Mouse (Mus musculus): ENCODE results near the gene Tubgcp6. TPM values are rescaled to one million over a fixed set of nuclear protein-coding genes. Genes with fewer than 3 reads are reported as not detected.

Tubgcp6 gene
- polyA plus RNA-seq, 2 experiments: 6.3 to 12.0 TPM

- WGBS (ENCODE audit: insufficient replicate concordance): 67% methylated on average over 12 of the region's 12 CpGs
- no peak overlapping the region for H3K27ac ChIP-seq
- no peak overlapping the region for H3K4me2 ChIP-seq (ENCODE audit: low read depth)
- DNase-seq (ENCODE audit: low read depth in 3 of 3, low spot score in 3 of 3) (no peak), ATAC-seq (ENCODE audit: insufficient read depth) (no peak)
- H3K9ac ChIP-seq (replicated peaks): no peak overlapping the region
- H3K9me3 ChIP-seq (ENCODE audit: control insufficient read depth, low read length): no peaks in the 10 kb centered on the region
- no peaks in the 10 kb centered on the region for H3K36me3 ChIP-seq (replicated peaks; ENCODE audit: control insufficient read depth, insufficient read depth, low read depth)
- peaks cover 39% of the 10 kb centered on the region for H3K27me3 ChIP-seq (ENCODE audit: control insufficient read depth, insufficient read depth, low read length)
- H3K4me1 ChIP-seq (replicated peaks; ENCODE audit: control insufficient read depth in 2 of 2, insufficient read depth in 2 of 2, low read length in 1 of 2): no peaks in the 10 kb centered on the region
- H3K4me3 ChIP-seq (ENCODE audit: insufficient read depth in 1 of 2, low read depth in 2 of 2, low read length in 2 of 2): no peak overlapping the region
- no peak for TF ChIP-seq EP300 (IDR thresholded peaks at IDR 0.05; ENCODE audit: low read depth)
- TF ChIP-seq CTCF (IDR thresholded peaks at IDR 0.05; ENCODE audit: low read depth): no peak
These were observed 62.0 kb downstream of the Tubgcp6 start for GRCm38 (mm10) chr15:89060811-89061460.

GRCm38 (mm10) chr15:89060032-89060681 is 62.8 kb downstream of the Tubgcp6 start:
- H3K4me3 ChIP-seq (ENCODE audit: insufficient read depth in 1 of 2, low read depth in 2 of 2, low read length in 2 of 2): peak overlapping the region; percentile 3 to 33; a peak in 3 of 4 replicates
- peak overlapping the region; percentile 21 for H3K4me2 ChIP-seq (ENCODE audit: low read depth)
- no peaks in the 10 kb centered on the region for H3K4me1 ChIP-seq (replicated peaks; ENCODE audit: control insufficient read depth in 2 of 2, insufficient read depth in 2 of 2, low read length in 1 of 2)
- H3K36me3 ChIP-seq (replicated peaks; ENCODE audit: control insufficient read depth, insufficient read depth, low read depth): no peaks in the 10 kb centered on the region
- no peak for TF ChIP-seq CTCF (IDR thresholded peaks at IDR 0.05; ENCODE audit: low read depth)
- TF ChIP-seq EP300 (IDR thresholded peaks at IDR 0.05; ENCODE audit: low read depth): no peak
- H3K9me3 ChIP-seq (ENCODE audit: control insufficient read depth, low read length): no peaks in the 10 kb centered on the region
- H3K27me3 ChIP-seq (ENCODE audit: control insufficient read depth, insufficient read depth, low read length): peaks cover 39% of the 10 kb centered on the region
- WGBS (ENCODE audit: insufficient replicate concordance): 3% methylated on average over 42 of the region's 48 CpGs
- DNase-seq (ENCODE audit: low read depth in 3 of 3, low spot score in 3 of 3): no peak
- no peak overlapping the region for H3K9ac ChIP-seq (replicated peaks)
- H3K27ac ChIP-seq: no peak overlapping the region
- ATAC-seq (ENCODE audit: insufficient read depth): no peak

- H3K9ac ChIP-seq (replicated peaks): no peak within 1 kb of the TSS
- H3K9me3 ChIP-seq (ENCODE audit: control insufficient read depth, low read length): no peaks in the 10 kb centered on the region
- peak within 1 kb of the TSS; percentile 21 for H3K4me2 ChIP-seq (ENCODE audit: low read depth)
- peak within 1 kb of the TSS; percentile 3 to 33; a peak in 3 of 4 replicates for H3K4me3 ChIP-seq (ENCODE audit: insufficient read depth in 1 of 2, low read depth in 2 of 2, low read length in 2 of 2)
- WGBS (ENCODE audit: insufficient replicate concordance): 2% methylated on average over 54 of the region's 57 CpGs
- TF ChIP-seq CTCF (IDR thresholded peaks at IDR 0.05; ENCODE audit: low read depth) (no peak), EP300 (IDR thresholded peaks at IDR 0.05; ENCODE audit: low read depth) (no peak)
- H3K36me3 ChIP-seq (replicated peaks; ENCODE audit: control insufficient read depth, insufficient read depth, low read depth): no peaks in the 10 kb centered on the region
- H3K27ac ChIP-seq: no peak within 1 kb of the TSS
- DNase-seq (ENCODE audit: low read depth in 3 of 3, low spot score in 3 of 3): no peak
- no peak for ATAC-seq (ENCODE audit: insufficient read depth)
- no peaks in the 10 kb centered on the region for H3K4me1 ChIP-seq (replicated peaks; ENCODE audit: control insufficient read depth in 2 of 2, insufficient read depth in 2 of 2, low read length in 1 of 2)
- H3K27me3 ChIP-seq (ENCODE audit: control insufficient read depth, insufficient read depth, low read length): peaks cover 39% of the 10 kb centered on the region
These were observed 63.6 kb downstream of the Tubgcp6 start, which contains the start of gene Panx2 for GRCm38 (mm10) chr15:89059161-89059931. TSS of gene Panx2 (plus strand) at chr15:89059734.

- Histone ChIP-seq H3K4me3 (ENCODE audit: insufficient read depth in 1 of 2, low read depth in 2 of 2, low read length in 2 of 2) (no peak overlapping the region), H3K27me3 (ENCODE audit: control insufficient read depth, insufficient read depth, low read length) (peaks cover 39% of the 10 kb centered on the region), H3K4me1 (replicated peaks; ENCODE audit: control insufficient read depth in 2 of 2, insufficient read depth in 2 of 2, low read length in 1 of 2) (no peaks in the 10 kb centered on the region), H3K4me2 (ENCODE audit: low read depth) (no peak overlapping the region), H3K9me3 (ENCODE audit: control insufficient read depth, low read length) (no peaks in the 10 kb centered on the region), H3K36me3 (replicated peaks; ENCODE audit: control insufficient read depth, insufficient read depth, low read depth) (no peaks in the 10 kb centered on the region), H3K27ac (no peak overlapping the region), H3K9ac (replicated peaks) (no peak overlapping the region)
- ATAC-seq (ENCODE audit: insufficient read depth) (no peak), DNase-seq (ENCODE audit: low read depth in 3 of 3, low spot score in 3 of 3) (no peak)
- TF ChIP-seq CTCF (IDR thresholded peaks at IDR 0.05; ENCODE audit: low read depth): no peak
- TF ChIP-seq EP300 (IDR thresholded peaks at IDR 0.05; ENCODE audit: low read depth): no peak
- 27% methylated on average over 6 of the region's 6 CpGs for WGBS (ENCODE audit: insufficient replicate concordance)
These were observed 64.2 kb downstream of the Tubgcp6 start for GRCm38 (mm10) chr15:89058736-89059135.

- no peak for DNase-seq (ENCODE audit: low read depth in 3 of 3, low spot score in 3 of 3)
- Histone ChIP-seq H3K27me3 (ENCODE audit: control insufficient read depth, insufficient read depth, low read length) (peaks cover 20% of the 10 kb centered on the region), H3K4me3 (ENCODE audit: insufficient read depth in 1 of 2, low read depth in 2 of 2, low read length in 2 of 2) (no peak overlapping the region), H3K27ac (no peak overlapping the region), H3K9me3 (ENCODE audit: control insufficient read depth, low read length) (no peaks in the 10 kb centered on the region), H3K36me3 (replicated peaks; ENCODE audit: control insufficient read depth, insufficient read depth, low read depth) (no peaks in the 10 kb centered on the region), H3K4me2 (ENCODE audit: low read depth) (no peak overlapping the region), H3K4me1 (replicated peaks; ENCODE audit: control insufficient read depth in 2 of 2, insufficient read depth in 2 of 2, low read length in 1 of 2) (no peaks in the 10 kb centered on the region), H3K9ac (replicated peaks) (no peak overlapping the region)
- ATAC-seq (ENCODE audit: insufficient read depth): no peak
- no peak for TF ChIP-seq EP300 (IDR thresholded peaks at IDR 0.05; ENCODE audit: low read depth)
- no peak for TF ChIP-seq CTCF (IDR thresholded peaks at IDR 0.05; ENCODE audit: low read depth)
- WGBS (ENCODE audit: insufficient replicate concordance): 66% methylated on average over 7 of the region's 7 CpGs
These were observed 68.2 kb downstream of the Tubgcp6 start for GRCm38 (mm10) chr15:89054666-89055065.

Small RNA genes within 50 kb of the gene (microRNA-seq; reads per million reads assigned to microRNA genes)
- not detected for gene Mir7118

Other genes starting within 250 kb of the Tubgcp6 start
- not detected in 2 replicates for gene Ttll8, start 168.7 kb downstream of the Tubgcp6 start, polyA plus RNA-seq (2012; rRNA removed)
- gene Ttll8, start 168.7 kb downstream of the Tubgcp6 start, polyA plus RNA-seq (2014; fragmentation: Nextera tagmentation; extraction: Ambion mirVana): not detected in 2 replicates
- gene Mlc1, start 144.1 kb downstream of the Tubgcp6 start, polyA plus RNA-seq (2012; rRNA removed): 0.02 TPM in 1 of 2 replicates, not detected in the other
- gene Mlc1, start 144.1 kb downstream of the Tubgcp6 start, polyA plus RNA-seq (2014; fragmentation: Nextera tagmentation; extraction: Ambion mirVana): 0.13 TPM in 1 of 2 replicates, not detected in the other
- not detected in 2 replicates for gene Mov10l1, start 140.2 kb downstream of the Tubgcp6 start, polyA plus RNA-seq (2012; rRNA removed)
- gene Mov10l1, start 140.2 kb downstream of the Tubgcp6 start, polyA plus RNA-seq (2014; fragmentation: Nextera tagmentation; extraction: Ambion mirVana): not detected in 2 replicates
- gene Panx2, start 63.4 kb downstream of the Tubgcp6 start, polyA plus RNA-seq (2012; rRNA removed): 0.01 TPM in 2 replicates
- not detected in 2 replicates for gene Panx2, start 63.4 kb downstream of the Tubgcp6 start, polyA plus RNA-seq (2014; fragmentation: Nextera tagmentation; extraction: Ambion mirVana)
- 8.3 and 8.4 TPM in 2 replicates for gene Trabd, start 48.0 kb downstream of the Tubgcp6 start, polyA plus RNA-seq (2012; rRNA removed)
- gene Trabd, start 48.0 kb downstream of the Tubgcp6 start, polyA plus RNA-seq (2014; fragmentation: Nextera tagmentation; extraction: Ambion mirVana): 13.0 and 13.7 TPM in 2 replicates
- gene Selenoo, start 34.0 kb downstream of the Tubgcp6 start, polyA plus RNA-seq (2012; rRNA removed): 8.9 TPM in 2 replicates
- gene Selenoo, start 34.0 kb downstream of the Tubgcp6 start, polyA plus RNA-seq (2014; fragmentation: Nextera tagmentation; extraction: Ambion mirVana): 7.4 and 9.0 TPM in 2 replicates
- gene Hdac10, start 5.6 kb upstream of the Tubgcp6 start, polyA plus RNA-seq (2012; rRNA removed): 8.1 and 8.5 TPM in 2 replicates
- 5.3 and 6.3 TPM in 2 replicates for gene Hdac10, start 5.6 kb upstream of the Tubgcp6 start, polyA plus RNA-seq (2014; fragmentation: Nextera tagmentation; extraction: Ambion mirVana)
- gene Mapk12, start 17.6 kb upstream of the Tubgcp6 start, polyA plus RNA-seq (2012; rRNA removed): 1.7 and 1.8 TPM in 2 replicates
- gene Mapk12, start 17.6 kb upstream of the Tubgcp6 start, polyA plus RNA-seq (2014; fragmentation: Nextera tagmentation; extraction: Ambion mirVana): 1.1 TPM in 2 replicates
- gene Mapk11, start 26.5 kb upstream of the Tubgcp6 start, polyA plus RNA-seq (2012; rRNA removed): 0.84 TPM in 2 replicates
- gene Mapk11, start 26.5 kb upstream of the Tubgcp6 start, polyA plus RNA-seq (2014; fragmentation: Nextera tagmentation; extraction: Ambion mirVana): 0.49 and 0.83 TPM in 2 replicates
- 21.6 and 23.7 TPM in 2 replicates for gene Plxnb2, start 57.7 kb upstream of the Tubgcp6 start, polyA plus RNA-seq (2012; rRNA removed)
- 16.4 and 18.3 TPM in 2 replicates for gene Plxnb2, start 57.7 kb upstream of the Tubgcp6 start, polyA plus RNA-seq (2014; fragmentation: Nextera tagmentation; extraction: Ambion mirVana)
- gene Dennd6b, start 73.4 kb upstream of the Tubgcp6 start, polyA plus RNA-seq (2012; rRNA removed): 4.5 TPM in 2 replicates
- gene Dennd6b, start 73.4 kb upstream of the Tubgcp6 start, polyA plus RNA-seq (2014; fragmentation: Nextera tagmentation; extraction: Ambion mirVana): 1.6 and 2.4 TPM in 2 replicates
- 11.6 and 15.3 TPM in 2 replicates for gene Ppp6r2, start 88.4 kb upstream of the Tubgcp6 start, polyA plus RNA-seq (2012; rRNA removed)
- gene Ppp6r2, start 88.4 kb upstream of the Tubgcp6 start, polyA plus RNA-seq (2014; fragmentation: Nextera tagmentation; extraction: Ambion mirVana): 17.7 and 19.5 TPM in 2 replicates
- gene Sbf1, start 192.2 kb upstream of the Tubgcp6 start, polyA plus RNA-seq (2012; rRNA removed): 20.8 and 29.3 TPM in 2 replicates
- 17.8 and 23.5 TPM in 2 replicates for gene Sbf1, start 192.2 kb upstream of the Tubgcp6 start, polyA plus RNA-seq (2014; fragmentation: Nextera tagmentation; extraction: Ambion mirVana)
- gene Adm2, start 199.6 kb upstream of the Tubgcp6 start, polyA plus RNA-seq (2012; rRNA removed): 2.5 and 2.7 TPM in 2 replicates
- gene Adm2, start 199.6 kb upstream of the Tubgcp6 start, polyA plus RNA-seq (2014; fragmentation: Nextera tagmentation; extraction: Ambion mirVana): 1.2 and 1.6 TPM in 2 replicates
- gene Miox, start 211.3 kb upstream of the Tubgcp6 start, polyA plus RNA-seq (2012; rRNA removed): 9.7 and 11.2 TPM in 2 replicates
- gene Miox, start 211.3 kb upstream of the Tubgcp6 start, polyA plus RNA-seq (2014; fragmentation: Nextera tagmentation; extraction: Ambion mirVana): 10.2 and 10.8 TPM in 2 replicates
- 12.3 and 15.1 TPM in 2 replicates for gene Lmf2, start 232.5 kb upstream of the Tubgcp6 start, polyA plus RNA-seq (2012; rRNA removed)
- gene Lmf2, start 232.5 kb upstream of the Tubgcp6 start, polyA plus RNA-seq (2014; fragmentation: Nextera tagmentation; extraction: Ambion mirVana): 17.2 and 18.9 TPM in 2 replicates
- gene Ncaph2, start 232.6 kb upstream of the Tubgcp6 start, polyA plus RNA-seq (2012; rRNA removed): 63.8 and 77.0 TPM in 2 replicates
- gene Ncaph2, start 232.6 kb upstream of the Tubgcp6 start, polyA plus RNA-seq (2014; fragmentation: Nextera tagmentation; extraction: Ambion mirVana): 104 and 106 TPM in 2 replicates

Data from liver, embryonic 14.5 days (tissue).